Mouse (Mus musculus) neural tube, postnatal 0 days (tissue): ENCODE data around the gene Tmem251. TPM values are rescaled to one million over a fixed set of nuclear protein-coding genes. Genes with fewer than 3 reads are reported as not detected.

Source experiments
- polyA plus RNA-seq: library from polyadenylated mRNA; unstranded; fragments of >200 nt; fragmentation: Nextera tagmentation; extraction: Ambion mirVana; gene quantifications from 2 replicates; pipeline ENCODE4 v1.2.1, GENCODE M21; 2015

Tmem251 gene
- 12.5 and 14.2 TPM in 2 replicates for polyA plus RNA-seq

GRCm38 (mm10) chr12:102743589-102744574 lies at the start of gene Tmem251, which contains the start of gene Moap1:
Gene Tmem251, plus strand, starts transcription at chr12:102743762.
Gene Moap1, minus strand, starts transcription at chr12:102743661.

GRCm38 (mm10) chr12:102704457-102705198 lies 38.9 kb upstream of the Tmem251 start, which contains the start of gene Itpk1:
Gene Itpk1, minus strand, starts transcription at chr12:102704930.

DNA sequence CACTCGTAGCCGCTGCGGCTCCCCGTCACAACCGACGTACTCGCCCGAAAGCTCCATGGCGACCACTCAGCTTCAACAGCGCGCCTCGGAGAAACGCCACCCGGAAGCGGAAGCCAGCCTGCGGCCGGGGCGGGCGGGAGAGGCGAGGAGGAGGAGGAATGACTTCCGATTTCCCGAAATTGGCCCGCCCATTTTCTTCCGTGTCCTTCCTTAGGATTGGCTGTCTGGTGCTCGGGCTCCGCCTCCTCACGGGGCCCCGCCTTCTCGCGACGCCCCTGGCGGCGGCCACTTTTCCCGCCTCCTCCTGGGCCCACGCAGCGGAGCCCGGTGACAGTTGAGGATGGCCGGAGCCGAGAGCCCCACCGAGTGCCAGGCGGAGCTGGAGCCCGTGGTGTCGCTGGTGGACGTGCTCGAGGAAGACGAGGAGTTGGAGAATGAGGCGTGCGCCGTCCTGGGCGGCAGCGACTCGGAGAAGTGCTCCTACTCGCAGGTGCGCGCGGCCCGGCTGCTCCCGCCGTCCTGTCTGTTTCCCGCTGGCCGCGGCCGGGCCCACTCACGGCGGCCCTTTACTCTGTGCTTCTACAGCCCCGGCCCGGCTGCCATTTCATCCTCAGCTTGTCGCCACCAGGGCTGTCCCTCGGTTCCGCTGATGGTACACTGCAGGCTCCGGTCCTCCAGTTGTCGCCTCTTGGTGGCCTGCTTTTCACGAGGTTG lies 14.3 kb downstream of the Tmem251 start, which contains the start of the genes Gm28051, Gon7 and Ubr7:
Gene Gm28051 (minus strand): TSS at position 77 of the 714 bp plus-strand sequence.
Gene Gon7 (minus strand): TSS at position 115 of the 714 bp plus-strand sequence.
Gene Ubr7 (plus strand): TSS at position 279 of the 714 bp plus-strand sequence.

GRCm38 (mm10) chr12:102758403-102758756 lies 14.8 kb downstream of the Tmem251 start, which contains the start of gene Gm20604:
Gene Gm20604, minus strand, starts transcription at chr12:102758672.

Other genes starting within 250 kb of the Tmem251 start
- 289 and 310 TPM in 2 replicates for gene Chga, start 188.8 kb upstream of the Tmem251 start, polyA plus RNA-seq
- gene Itpk1, start 38.8 kb upstream of the Tmem251 start, polyA plus RNA-seq: 37.9 and 40.5 TPM in 2 replicates
- gene Moap1, start 101 bp upstream of the Tmem251 start, polyA plus RNA-seq: 56.2 and 64.1 TPM in 2 replicates
- not detected in 2 replicates for gene Gm28051, start 14.0 kb downstream of the Tmem251 start, polyA plus RNA-seq
- gene Gon7, start 14.0 kb downstream of the Tmem251 start, polyA plus RNA-seq: 32.7 and 34.1 TPM in 2 replicates
- gene Ubr7, start 14.2 kb downstream of the Tmem251 start, polyA plus RNA-seq: 25.2 and 26.1 TPM in 2 replicates
- 45.8 and 48.3 TPM in 2 replicates for gene Gm20604, start 14.9 kb downstream of the Tmem251 start, polyA plus RNA-seq
- gene Btbd7, start 134.7 kb downstream of the Tmem251 start, polyA plus RNA-seq: 10.2 and 10.4 TPM in 2 replicates
- not detected in 2 replicates for gene Cox8c, start 155.6 kb downstream of the Tmem251 start, polyA plus RNA-seq
- 5.6 and 6.6 TPM in 2 replicates for gene Unc79, start 205.1 kb downstream of the Tmem251 start, polyA plus RNA-seq